Comparison of ENCODE assay signal across 16 mouse cellular contexts in the genomic region with DNA sequence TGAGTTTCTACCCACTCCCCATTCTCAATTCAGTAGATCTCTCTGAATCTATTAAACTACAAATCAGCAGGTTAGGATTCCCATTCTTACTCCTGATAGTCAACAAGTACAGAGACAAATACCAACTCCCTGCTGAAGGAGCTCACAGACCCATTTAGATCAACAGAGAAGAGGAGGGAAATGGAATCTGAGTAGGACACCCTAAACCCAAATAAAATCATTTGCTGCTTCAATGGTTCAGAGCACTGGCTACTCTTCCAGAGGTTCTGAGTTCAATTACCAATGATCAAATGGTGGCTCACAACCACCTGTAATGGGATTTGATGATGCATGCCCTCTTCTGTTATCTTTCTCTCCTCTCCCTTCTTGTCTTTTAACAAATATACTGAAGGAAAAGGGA.
"Had no signal": no experiment of that assay in that cellular context is flagged by ENCODE, and none has a peak within 500 bp of the region (broad histone marks: within the 10 kb centered on the region; RNA-seq: fewer than 3 reads in every experiment).

No protein-coding gene starts in this region.

- H3K27me3 ChIP-seq: neural tube, embryonic 13.5 days; neural tube, embryonic 15.5 days; stomach, embryonic 15.5 days had no signal

- H3K27ac ChIP-seq: neural tube, embryonic 13.5 days; neural tube, embryonic 15.5 days; stomach, embryonic 15.5 days; stomach, postnatal 0 days had no signal

- H3K4me2 ChIP-seq: neural tube, embryonic 13.5 days; neural tube, embryonic 15.5 days; stomach, embryonic 15.5 days had no signal

- H3K9me3 ChIP-seq: neural tube, embryonic 13.5 days; neural tube, embryonic 15.5 days; stomach, embryonic 15.5 days had no signal

- H3K9ac ChIP-seq: neural tube, embryonic 13.5 days; neural tube, embryonic 15.5 days; stomach, embryonic 15.5 days had no signal

- H3K4me1 ChIP-seq: neural tube, embryonic 13.5 days; neural tube, embryonic 15.5 days; stomach, embryonic 15.5 days had no signal

- H3K36me3 ChIP-seq: neural tube, embryonic 13.5 days; neural tube, embryonic 15.5 days; stomach, embryonic 15.5 days had no signal

- H3K4me3 ChIP-seq: neural tube, embryonic 13.5 days; neural tube, embryonic 15.5 days; stomach, embryonic 15.5 days had no signal

- DNase-seq: retina, postnatal 1 day; right cerebral cortex, adult 18-20 months; right cerebral cortex, postnatal 14 days; right cerebral cortex, postnatal 25 days; right cerebral cortex, postnatal 4 days; spleen, adult 18-20 months; thymus, adult 18-20 months; thymus, adult 2 months; thymus, postnatal 14 days; thymus, postnatal 25 days; thymus, postnatal 36 days; thymus, postnatal 4 days had no signal
